Mouse (Mus musculus) gastrocnemius, adult 2 months (tissue): ENCODE measurements around the gene Nphp4. TPM values are rescaled to one million over a fixed set of nuclear protein-coding genes. Genes with fewer than 3 reads are reported as not detected.

Experiments used
- DNase-seq: peaks from one replicate; pipeline ENCODE4 v3.0.0; 2022
- H3K27ac ChIP-seq: fragments of 200-600 bp; 2 replicates; pipeline ENCODE4 v1.8.1; 2022; ENCODE audit warnings: mild to moderate bottlenecking
- H3K4me3 ChIP-seq: fragments of 200-600 bp; 2 replicates; pipeline ENCODE4 v1.8.1; 2022; ENCODE audit warnings: mild to moderate bottlenecking, moderate library complexity
- CTCF ChIP-seq: fragments of 200-600 bp; IDR thresholded peaks from 2 replicates; pipeline ENCODE4 v1.8.1; 2022; ENCODE audit warnings: antibody characterized with exemption, mild to moderate bottlenecking, moderate library complexity
- intact Hi-C: fragments of 180-260 bp; cut with DNase I; formaldehyde crosslinking; loops from one replicate; pipeline ENCODE4 v1.15.1; 2025
- total RNA-seq, 2 experiments: library from RNA; stranded (reverse); gene quantifications; 2 replicates each; pipeline ENCODE4 v1.2.3; 2021

Gene Nphp4
- total RNA-seq, 2 experiments from 2014 or later: 0.48 to 0.53 TPM

DNA sequence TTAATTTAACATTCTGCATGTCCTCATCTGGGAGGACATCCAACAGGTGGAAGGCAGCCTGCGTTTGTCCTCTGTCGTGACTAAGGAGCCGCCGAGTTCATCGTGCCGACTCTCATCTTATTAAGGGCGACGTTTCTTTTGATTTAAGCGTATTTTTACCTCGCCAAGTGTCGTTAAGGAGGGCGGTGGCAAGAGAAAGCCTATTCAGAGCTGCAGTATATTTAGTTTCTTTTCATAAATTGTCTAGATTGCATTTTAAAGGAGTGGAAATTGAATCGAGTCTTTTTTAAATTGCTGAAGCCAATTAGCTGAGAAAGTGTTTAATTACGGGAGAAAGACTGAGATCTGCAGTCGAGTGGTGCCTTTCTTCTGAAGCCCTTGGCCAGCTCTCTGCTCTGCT, 109.0 kb downstream of the Nphp4 start:
- H3K4me3 ChIP-seq: no peak overlapping the region
- no peak for TF ChIP-seq CTCF
- intact Hi-C loops: no loop called here
- DNase-seq: no peak
- no peak overlapping the region for H3K27ac ChIP-seq

DNA sequence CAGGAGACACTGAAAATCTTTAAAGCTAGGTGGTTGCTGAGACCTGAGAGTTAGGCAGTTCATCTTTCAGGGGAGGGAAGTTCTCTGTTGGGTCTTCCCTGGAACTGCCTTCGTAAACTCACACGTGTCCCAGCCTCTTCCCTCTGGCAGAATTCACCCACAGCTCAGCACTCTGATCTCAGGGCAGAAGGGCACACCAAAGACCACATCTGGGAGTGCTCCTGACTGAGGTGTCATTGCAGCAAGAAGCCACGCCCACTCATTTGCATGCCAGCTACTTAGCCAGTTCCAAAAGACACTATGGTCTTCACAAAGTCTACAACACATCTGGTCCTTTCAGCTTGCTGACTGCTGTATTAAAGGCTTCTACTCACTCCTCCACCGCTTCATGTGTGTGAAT, 109.7 kb downstream of the Nphp4 start:
- no peak for TF ChIP-seq CTCF
- no peak for DNase-seq
- intact Hi-C loops: no loop called here
- Histone ChIP-seq H3K27ac (no peak overlapping the region), H3K4me3 (no peak overlapping the region)

DNA sequence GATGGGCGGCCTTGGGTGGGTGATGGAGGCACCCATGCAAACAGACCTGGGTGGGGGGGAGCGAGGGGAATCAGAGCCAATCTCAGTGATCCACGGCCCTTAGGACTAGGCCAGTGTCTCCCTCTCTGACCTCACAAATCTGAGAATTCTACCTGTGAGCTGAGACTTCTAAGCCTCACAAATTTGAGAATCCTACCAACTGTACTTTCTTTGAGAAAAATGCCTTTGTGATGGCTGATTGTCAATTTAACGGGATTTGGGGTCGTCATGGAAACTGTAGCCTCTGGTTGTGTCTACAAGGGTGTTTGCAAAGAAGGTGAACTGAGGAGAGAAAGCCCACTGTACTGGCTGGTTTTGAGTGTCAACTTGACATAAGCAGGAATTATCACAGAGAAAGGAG, 127.8 kb downstream of the Nphp4 start:
- no peak overlapping the region for H3K27ac ChIP-seq
- intact Hi-C loops: no loop called here
- no peak for DNase-seq
- TF ChIP-seq CTCF: no peak
- no peak overlapping the region for H3K4me3 ChIP-seq

DNA sequence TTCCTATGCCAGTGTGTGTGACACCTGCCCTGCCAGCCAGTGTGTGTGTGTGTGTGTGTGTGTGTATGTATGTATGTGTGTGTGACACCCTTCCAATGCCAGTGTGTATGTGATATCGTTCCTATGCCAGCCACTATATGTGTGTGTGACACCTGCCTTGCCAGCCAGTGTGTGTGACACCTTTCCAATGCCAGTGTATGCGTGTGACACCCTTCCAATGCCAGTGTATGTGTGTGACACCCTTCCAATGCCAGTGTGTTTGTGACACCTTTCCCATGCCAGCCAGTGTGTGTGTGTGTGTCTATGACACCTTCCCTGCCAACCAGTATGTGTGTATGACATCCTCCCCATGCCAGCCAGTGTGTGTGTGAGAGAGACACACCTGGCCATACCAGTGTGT, 132.7 kb downstream of the Nphp4 start:
- Histone ChIP-seq H3K27ac (no peak overlapping the region), H3K4me3 (no peak overlapping the region)
- no peak for DNase-seq
- intact Hi-C loops: no loop called here
- TF ChIP-seq CTCF: no peak

DNA sequence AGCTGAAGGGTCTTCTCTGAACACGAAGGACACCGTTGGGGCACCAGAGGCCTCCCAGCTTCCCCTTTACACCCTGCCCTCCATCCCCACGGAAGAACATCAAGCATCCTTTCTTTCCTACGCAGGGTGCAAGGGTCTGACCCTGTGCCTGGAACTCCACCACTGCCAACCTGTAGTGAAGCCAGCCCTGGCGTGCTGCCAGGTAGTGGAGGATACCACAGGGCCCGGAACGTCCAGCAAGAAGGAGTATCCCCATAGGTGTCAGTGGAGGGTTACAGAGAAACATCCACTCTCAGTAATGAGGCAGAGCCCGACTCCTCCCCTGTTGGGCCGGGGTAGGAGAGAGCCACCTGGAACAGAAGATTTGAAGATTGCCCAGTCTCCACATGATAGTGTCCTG, 133.5 kb downstream of the Nphp4 start:
- no peak for DNase-seq
- no peak overlapping the region for H3K4me3 ChIP-seq
- no peak for TF ChIP-seq CTCF
- intact Hi-C loops: no loop called here
- H3K27ac ChIP-seq: no peak overlapping the region

Other genes starting within 250 kb of the Nphp4 start
- gene Gpr153, start 202.5 kb upstream of the Nphp4 start, total RNA-seq: 1 to 10 TPM; 3.4 to 7.3 TPM
- not detected for gene Hes3, start 185.0 kb upstream of the Nphp4 start, total RNA-seq
- gene Icmt, start 179.5 kb upstream of the Nphp4 start, total RNA-seq: 10 to 100 TPM; 18.1 to 19.3 TPM
- not detected for gene Rnf207, start 157.7 kb upstream of the Nphp4 start, total RNA-seq
- 100 to 1,000 TPM; 235 to 261 TPM for gene Rpl22, start 151.0 kb upstream of the Nphp4 start, total RNA-seq
- gene Chd5, start 138.1 kb upstream of the Nphp4 start, total RNA-seq: under 1 TPM; 0.08 to 0.20 TPM
- 1 to 10 TPM in 1 of 2 experiments, under 1 TPM in 1; 0.51 to 1.6 TPM for gene Kcnab2, start 1.2 kb downstream of the Nphp4 start, total RNA-seq